Mouse (Mus musculus) ovary, postnatal 10 days (tissue): Measurements from ENCODE around the gene Zfp358.

Experiments used
- DNase-seq: peaks from one replicate; pipeline ENCODE4 v3.0.0; 2022; ENCODE audit warnings: low spot score

Zfp358 gene

DNA sequence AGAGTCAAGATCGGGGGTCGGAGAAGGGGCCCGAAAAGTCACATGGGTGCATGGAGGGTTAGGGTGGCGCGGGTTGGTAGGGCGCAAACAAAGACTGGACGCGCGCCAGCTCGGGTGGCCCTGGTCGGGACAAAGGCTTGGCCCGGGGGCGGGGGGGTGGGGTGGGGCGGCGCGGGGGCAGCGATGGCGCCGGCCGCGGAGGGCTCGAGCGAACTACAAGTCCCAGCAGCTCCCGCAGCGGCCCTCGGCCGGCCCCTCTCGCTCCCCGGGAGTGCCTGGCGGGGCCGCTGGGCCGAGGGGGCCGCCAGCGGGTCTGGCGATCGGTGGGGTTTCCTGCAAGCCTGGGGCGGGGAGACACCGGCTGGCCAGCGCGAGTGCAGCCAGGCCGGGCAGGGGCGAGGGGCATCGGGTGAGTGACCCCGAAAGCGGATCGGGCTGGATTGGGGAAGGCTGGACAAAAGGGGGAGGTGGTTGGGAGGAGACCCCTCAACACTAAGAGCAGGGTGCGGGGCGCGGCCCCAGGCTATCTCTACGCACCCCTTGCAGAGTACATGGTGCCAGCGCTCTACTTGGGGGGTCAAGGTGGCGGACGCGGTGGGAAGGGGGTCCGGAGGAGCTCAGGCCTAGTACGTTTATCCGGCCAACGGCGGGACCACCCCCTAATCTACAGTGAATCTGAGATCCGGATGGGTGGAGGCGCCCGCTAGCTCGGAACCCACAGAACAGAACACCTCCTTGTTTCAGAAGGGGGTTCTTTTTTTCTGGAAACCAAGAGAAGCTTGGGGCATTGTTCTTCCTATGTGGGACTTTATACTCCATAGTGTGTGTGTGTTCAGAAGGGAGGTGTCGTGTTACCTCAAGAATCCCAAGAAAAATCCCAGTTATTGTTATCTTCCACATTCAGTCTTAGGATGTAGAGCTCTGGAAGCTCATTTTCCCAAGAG, at the start of gene Zfp358:
Zfp358 (plus strand) TSS at position 238 of the 944 bp plus-strand sequence.
- DNase-seq, result peak; percentile 60

DNA sequence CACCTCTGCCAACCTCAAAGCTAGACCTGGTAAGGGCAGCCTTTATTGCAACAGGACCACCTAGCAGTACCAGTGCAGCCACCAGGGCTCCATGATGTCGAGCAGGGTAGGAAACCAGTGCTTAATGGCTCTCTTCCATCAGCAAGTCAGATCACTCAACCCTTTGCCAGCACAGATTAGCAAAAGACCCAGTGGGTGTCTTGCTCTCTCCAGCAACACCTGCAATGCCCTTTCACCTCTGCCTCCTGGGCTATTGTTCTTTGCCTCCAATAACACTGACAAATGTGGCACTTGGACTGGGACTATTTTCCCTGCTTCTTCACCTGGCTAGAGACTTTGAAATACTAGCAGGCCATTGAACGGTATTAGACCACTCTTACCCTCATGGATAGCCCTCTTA, 43.7 kb upstream of the Zfp358 start:
- no peak for DNase-seq

DNA sequence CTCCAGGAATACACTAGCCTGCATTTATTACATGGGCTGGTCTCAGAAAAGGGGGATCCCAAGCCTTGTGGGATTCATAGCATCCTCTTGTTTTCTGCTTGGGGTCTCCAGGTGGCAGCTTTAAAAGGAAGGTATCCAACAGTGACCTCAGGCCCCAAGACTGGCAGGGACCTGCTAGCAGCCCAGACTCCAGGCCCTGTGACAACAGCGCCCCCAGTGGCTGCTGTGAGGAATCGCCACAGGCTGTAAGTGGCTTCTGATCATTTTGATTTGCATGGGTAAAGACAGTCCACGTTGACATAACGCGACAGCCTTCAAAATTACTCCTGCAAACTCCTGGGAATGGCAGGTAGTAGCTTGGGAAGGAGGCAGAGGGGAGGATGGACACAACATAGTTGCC, 42.3 kb upstream of the Zfp358 start:
- DNase-seq, result no peak

DNA sequence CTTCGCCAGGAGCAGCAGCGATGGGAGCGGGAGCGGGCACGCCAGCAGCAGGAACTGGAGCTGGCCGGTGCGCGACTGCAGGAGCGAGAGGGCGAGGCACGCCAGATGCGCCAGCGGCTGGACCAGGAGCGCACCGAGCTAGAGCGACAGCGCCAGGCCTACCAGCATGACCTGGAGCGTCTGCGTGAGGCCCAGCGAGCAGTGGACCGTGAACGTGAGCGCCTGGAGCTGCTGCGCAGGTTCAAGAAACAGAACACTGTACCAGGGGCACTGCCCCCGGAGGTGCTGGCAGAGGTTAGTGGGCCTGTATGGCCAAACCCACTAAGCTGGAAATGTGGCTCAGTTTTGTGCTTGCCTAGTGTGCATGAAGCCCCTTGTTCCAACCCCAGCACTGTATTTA, 40.9 kb upstream of the Zfp358 start:
- no peak for DNase-seq

GRCm38 (mm10) chr8:3463248-3463647, 29.7 kb upstream of the Zfp358 start:
- no peak for DNase-seq

- DNase-seq, result no peak
These were observed 28.6 kb upstream of the Zfp358 start for GRCm38 (mm10) chr8:3464309-3464708.

- peak; percentile 98 for DNase-seq
These were observed 25.7 kb upstream of the Zfp358 start, which contains the start of gene Pex11g for GRCm38 (mm10) chr8:3467006-3467885. TSS of gene Pex11g (minus strand) at chr8:3467680.

DNA sequence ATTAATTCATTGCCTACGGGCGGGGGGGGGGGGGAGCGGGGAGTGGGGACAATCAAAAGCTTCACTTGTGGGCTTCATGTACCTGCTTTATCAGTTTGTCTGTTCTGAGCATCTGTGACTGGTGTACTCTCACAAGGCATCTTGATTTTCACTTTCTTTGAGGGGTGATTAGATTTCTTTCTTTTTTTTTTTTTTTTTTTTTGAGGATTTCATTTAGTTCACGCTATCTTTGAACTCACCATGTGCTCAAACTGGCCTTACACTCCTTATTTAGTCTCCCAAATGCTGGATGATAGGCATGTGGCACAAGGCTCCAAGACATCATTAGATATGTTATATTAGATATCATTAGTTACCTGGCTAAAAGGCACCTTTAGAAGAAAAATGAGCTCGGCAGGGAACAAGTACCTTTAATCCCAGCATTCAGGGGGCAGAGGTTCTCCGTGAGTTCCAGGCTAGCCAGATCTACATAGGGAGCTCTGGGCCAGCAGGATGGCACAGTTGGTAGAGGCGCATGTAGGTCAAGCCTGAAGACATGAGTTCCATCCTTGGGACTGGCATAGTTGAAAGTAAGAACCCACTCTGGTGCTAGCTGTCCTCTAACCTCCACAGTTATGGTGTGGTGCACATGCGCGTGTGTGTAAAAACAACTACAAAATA, 24.9 kb upstream of the Zfp358 start:
- DNase-seq, result no peak

GRCm38 (mm10) chr8:3468838-3469237, 24.1 kb upstream of the Zfp358 start:
- DNase-seq, result no peak

DNA sequence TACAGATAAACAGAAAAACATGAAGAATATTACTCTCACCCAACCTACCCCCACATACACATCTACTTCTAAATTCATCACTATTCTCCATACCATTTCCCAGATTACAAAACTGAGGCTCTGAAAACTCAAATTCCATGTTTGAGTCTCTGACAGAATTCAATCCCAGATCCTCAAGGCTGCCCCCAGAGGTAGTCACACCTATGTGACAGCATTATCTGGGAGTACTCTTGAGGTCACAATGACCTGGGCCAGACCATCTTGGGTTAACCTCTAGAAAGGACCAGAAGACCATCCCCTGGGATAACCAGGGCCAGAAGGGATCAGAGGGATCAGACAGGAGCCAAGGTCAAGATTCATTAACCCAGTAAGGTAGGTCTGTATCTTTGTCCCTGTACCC, 22.4 kb upstream of the Zfp358 start, which contains the start of gene Tex45:
Tex45 (plus strand) TSS at position 301 of the 400 bp plus-strand sequence.
- no peak for DNase-seq

GRCm38 (mm10) chr8:3475715-3476429, 17.1 kb upstream of the Zfp358 start:
- no peak for DNase-seq

DNA sequence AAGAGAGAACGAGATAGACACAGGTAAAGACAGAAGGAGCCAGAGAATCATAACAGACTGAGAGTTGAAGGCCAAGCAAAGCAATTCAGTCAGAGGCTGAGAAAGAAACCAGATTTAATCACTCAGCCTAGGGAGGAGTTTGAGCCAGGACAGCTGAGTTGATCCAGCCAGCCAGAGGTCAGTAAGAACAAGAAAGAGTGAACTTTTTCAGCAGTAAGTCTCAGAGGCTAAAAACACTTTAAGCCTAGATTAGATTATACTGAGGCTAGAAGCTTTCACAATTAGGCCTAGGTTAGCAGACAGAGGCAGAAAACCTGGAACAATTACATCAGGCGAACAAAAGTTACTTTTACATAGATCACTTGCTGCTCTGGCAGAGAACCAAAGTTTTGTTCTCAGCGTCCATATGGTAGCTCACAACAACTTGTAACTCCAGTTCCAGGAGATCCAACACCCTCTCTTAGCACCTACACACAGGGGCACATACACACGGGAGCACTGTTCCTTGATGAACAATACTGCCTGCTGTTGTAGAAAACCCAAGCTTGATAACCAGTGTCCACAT, 12.6 kb upstream of the Zfp358 start:
- DNase-seq, result no peak

- no peak for DNase-seq
These were observed 11.3 kb upstream of the Zfp358 start for GRCm38 (mm10) chr8:3481605-3482004.

DNA sequence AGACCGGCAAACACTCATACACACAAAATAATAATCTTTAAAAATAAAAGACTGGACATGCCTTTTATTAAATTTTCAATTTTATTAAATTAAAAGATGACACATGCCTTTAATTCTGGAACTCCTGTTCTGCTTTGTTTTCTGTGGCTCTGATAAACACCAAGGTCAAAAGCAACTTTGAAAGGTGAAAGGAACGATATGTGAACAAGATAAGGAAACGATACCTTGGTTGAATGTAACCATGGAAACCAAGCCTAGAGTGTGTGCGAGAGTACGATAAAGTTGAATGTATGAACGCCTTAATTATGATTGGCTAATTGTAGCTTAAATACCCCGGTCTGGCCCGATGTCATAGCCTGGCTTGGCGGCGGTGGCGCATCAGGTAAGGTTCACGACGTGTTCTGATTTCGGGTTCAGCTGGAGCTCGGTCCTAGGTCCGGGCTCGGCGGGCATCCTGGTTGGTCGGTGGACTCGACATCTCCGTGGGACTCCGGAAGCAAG, 10.6 kb upstream of the Zfp358 start:
- DNase-seq, result no peak

GRCm38 (mm10) chr8:3483546-3483945, 9.4 kb upstream of the Zfp358 start:
- no peak for DNase-seq

DNA sequence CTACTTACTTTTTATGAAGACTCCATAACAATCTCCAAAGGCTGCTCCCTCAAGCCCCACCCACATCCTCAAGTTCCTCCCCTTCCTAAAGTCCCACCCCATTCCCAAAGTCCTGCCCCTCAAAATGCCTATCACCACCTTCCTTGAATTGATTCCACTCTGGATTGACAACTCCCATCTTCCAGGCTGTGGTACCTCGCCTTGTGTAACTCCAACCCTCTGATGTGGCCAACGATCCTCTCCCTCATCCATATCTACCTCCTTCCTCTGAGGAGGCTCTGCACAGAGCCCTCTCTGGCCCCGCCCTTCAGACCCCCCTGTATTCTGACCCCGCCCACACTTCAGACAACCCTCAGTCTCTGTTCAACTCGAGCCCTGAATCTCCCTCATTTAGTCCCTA, 7.7 kb upstream of the Zfp358 start:
- no peak for DNase-seq

DNA sequence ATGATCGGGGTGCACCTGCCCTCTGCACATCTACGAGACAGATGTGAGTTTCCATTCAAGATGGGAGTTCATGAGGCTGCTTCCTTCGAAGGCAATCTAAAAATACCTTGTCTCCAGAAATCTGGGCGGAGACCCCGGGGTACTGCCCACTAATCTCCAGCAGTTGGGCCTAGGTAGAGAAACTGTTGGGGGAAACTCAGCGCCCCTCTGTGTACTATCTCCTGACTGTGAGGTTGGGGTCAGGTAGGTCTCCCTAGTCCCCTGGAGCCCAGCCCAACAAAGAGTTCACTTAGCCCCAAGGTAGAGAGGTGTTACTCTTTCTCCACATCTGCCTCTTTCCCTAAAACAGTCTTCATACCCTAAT, 889 bp downstream of the Zfp358 start:
- DNase-seq, result no peak

- DNase-seq, result no peak
These were observed 2.9 kb downstream of the Zfp358 start for GRCm38 (mm10) chr8:3495578-3496427.

DNA sequence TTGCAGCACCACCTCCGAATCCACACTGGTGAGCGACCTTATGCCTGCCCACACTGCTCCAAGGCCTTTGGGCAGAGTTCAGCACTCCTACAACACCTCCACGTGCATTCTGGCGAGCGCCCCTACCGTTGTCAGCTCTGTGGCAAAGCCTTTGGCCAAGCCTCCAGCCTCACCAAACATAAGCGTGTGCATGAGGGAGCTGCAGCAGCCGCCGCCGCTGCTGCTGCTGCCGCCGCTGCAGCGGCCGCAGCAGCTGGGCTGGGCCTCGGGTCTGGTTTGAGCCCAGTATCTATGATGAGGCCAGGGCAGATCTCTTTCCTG, 3.5 kb downstream of the Zfp358 start:
- no peak for DNase-seq

DNA sequence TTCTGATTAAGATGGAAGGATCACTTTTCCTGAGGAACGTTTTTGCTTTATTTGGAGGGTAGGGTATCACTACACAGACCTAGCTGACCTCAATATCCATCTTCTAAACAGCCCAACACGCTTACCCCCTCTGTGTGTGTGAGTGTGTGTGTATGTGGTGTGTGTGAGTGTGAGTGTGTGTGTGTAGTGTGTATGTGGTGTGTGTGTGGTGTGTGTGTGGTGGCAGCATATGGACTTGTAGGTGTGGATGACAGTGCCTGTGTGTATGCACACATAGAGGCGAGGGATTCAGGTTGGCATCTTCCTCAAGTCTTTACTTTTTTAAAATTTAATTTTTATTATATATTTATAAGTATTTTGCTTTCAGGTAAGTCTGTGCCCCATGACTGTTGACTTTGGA, 5.6 kb downstream of the Zfp358 start:
- DNase-seq, result no peak
